Mouse (Mus musculus) limb, embryonic 14.5 days (tissue): Measurements from ENCODE around the gene Fam160b1. TPM values are rescaled to one million over a fixed set of nuclear protein-coding genes. Genes with fewer than 3 reads are reported as not detected.

ENCODE experiments used
- ATAC-seq: fragments of 200-750 bp; cut with Nextera tagmentation; 2 replicates; pipeline ENCODE4 v1.8.0; 2017; ENCODE audit warnings: low read depth, moderate number of reproducible peaks, moderate TSS enrichment; ENCODE audit not compliant: low FRiP score
- DNase-seq: peaks from one replicate; pipeline ENCODE4 v3.0.0-alpha.2; 2015; ENCODE audit warnings: low spot score
- H3K27ac ChIP-seq: fragments of 300-500 bp; sonication (generic); replicated peaks from 2 replicates; pipeline ENCODE4 v1.5.1; 2014; ENCODE audit warnings: low read depth, mild to moderate bottlenecking, low read length, moderate library complexity, mixed read lengths
- H3K27me3 ChIP-seq: fragments of 300-500 bp; sonication (generic); 2 replicates; pipeline ENCODE4 v1.6.1; 2014; ENCODE audit warnings: low read length, mixed read lengths; ENCODE audit not compliant: control insufficient read depth, insufficient read depth
- H3K36me3 ChIP-seq: fragments of 300-500 bp; sonication (generic); 2 replicates; pipeline ENCODE4 v1.6.1; 2014; ENCODE audit warnings: mild to moderate bottlenecking, low read length, moderate library complexity, mixed read lengths; ENCODE audit not compliant: control insufficient read depth, insufficient read depth
- H3K4me1 ChIP-seq: fragments of 300-500 bp; sonication (generic); 2 replicates; pipeline ENCODE4 v1.6.1; 2014; ENCODE audit warnings: antibody characterized with exemption, low read length, mixed read lengths; ENCODE audit not compliant: control insufficient read depth, insufficient read depth
- H3K4me2 ChIP-seq: fragments of 300-500 bp; sonication (generic); replicated peaks from 2 replicates; pipeline ENCODE4 v1.6.1; 2014; ENCODE audit warnings: low read depth, mild to moderate bottlenecking, low read length, moderate library complexity; ENCODE audit not compliant: severe bottlenecking
- H3K4me3 ChIP-seq: fragments of 300-500 bp; sonication (generic); replicated peaks from 2 replicates; pipeline ENCODE4 v1.5.1; 2014; ENCODE audit warnings: low read length
- H3K9ac ChIP-seq: fragments of 300-500 bp; sonication (generic); 2 replicates; pipeline ENCODE4 v1.6.1; 2014; ENCODE audit warnings: mild to moderate bottlenecking, low read depth, low read length, moderate library complexity; ENCODE audit not compliant: severe bottlenecking
- H3K9me3 ChIP-seq: fragments of 300-500 bp; sonication (generic); 2 replicates; pipeline ENCODE4 v1.6.1; 2016; ENCODE audit warnings: low read length; ENCODE audit not compliant: control insufficient read depth
- POLR2A ChIP-seq: fragments of 200-500 bp; IDR thresholded peaks from 2 replicates; pipeline ENCODE4 v1.8.0; 2012; ENCODE audit warnings: inconsistent platforms, mild to moderate bottlenecking, moderate library complexity, borderline replicate concordance; ENCODE audit not compliant: insufficient read depth, insufficient read length; ENCODE audit errors: extremely low read depth
- WGBS: fragments of 180-500 bp; shearing (Covaris S2); extraction: QIAGEN DNeasy Blood & Tissue Kit; methylation state at CpG from one replicate; pipeline ENCODE4 v1.1.7; 2014; 5-methylcytosine and 5-hydroxymethylcytosine counted together
- polyA plus RNA-seq, 2 experiments: library from polyadenylated mRNA; depleted of rRNA in 1 of 2; stranded (reverse) in 1 of 2; unstranded in 1 of 2; fragments of >200 nt; fragmentation: Nextera tagmentation in 1 of 2; extraction: Ambion mirVana in 1 of 2; gene quantifications; 2 replicates each; pipeline versions ENCODE4 v1.2.1 to v1.2.3; 2012 to 2014

The Fam160b1 gene
- polyA plus RNA-seq, 2 experiments, result 19.3 to 23.0 TPM

GRCm38 (mm10) chr19:57386176-57386693 lies 25.8 kb downstream of the Fam160b1 start:
- Histone ChIP-seq H3K27ac (no peak overlapping the region), H3K36me3 (peaks cover 90% of the 10 kb centered on the region), H3K4me2 (no peak overlapping the region), H3K27me3 (no peaks in the 10 kb centered on the region), H3K4me3 (no peak overlapping the region), H3K9me3 (no peaks in the 10 kb centered on the region), H3K9ac (no peak overlapping the region), H3K4me1 (no peaks in the 10 kb centered on the region)
- ATAC-seq (no peak), DNase-seq (no peak)
- 80% methylated on average over 17 of the region's 17 CpGs for WGBS
- no peak for TF ChIP-seq POLR2A

- Histone ChIP-seq H3K9me3 (no peaks in the 10 kb centered on the region), H3K27ac (no peak overlapping the region), H3K4me2 (no peak overlapping the region), H3K4me1 (no peaks in the 10 kb centered on the region), H3K36me3 (peaks cover 38% of the 10 kb centered on the region), H3K4me3 (no peak overlapping the region), H3K27me3 (no peaks in the 10 kb centered on the region), H3K9ac (no peak overlapping the region)
- no peak for TF ChIP-seq POLR2A
- ATAC-seq (no peak), DNase-seq (no peak)
- 96% methylated on average over 3 of the region's 3 CpGs for WGBS
Measured at GRCm38 (mm10) chr19:57391545-57391944, 31.1 kb downstream of the Fam160b1 start.

GRCm38 (mm10) chr19:57393357-57393957 lies 33.0 kb downstream of the Fam160b1 start:
- DNase-seq (no peak), ATAC-seq (no peak)
- H3K27me3 ChIP-seq, result no peaks in the 10 kb centered on the region
- no peaks in the 10 kb centered on the region for H3K4me1 ChIP-seq
- no peak overlapping the region for H3K27ac ChIP-seq
- WGBS, result 79% methylated on average over 6 of the region's 6 CpGs
- TF ChIP-seq POLR2A, result no peak
- H3K4me3 ChIP-seq, result no peak overlapping the region
- no peaks in the 10 kb centered on the region for H3K9me3 ChIP-seq
- H3K9ac ChIP-seq, result no peak overlapping the region
- H3K36me3 ChIP-seq, result peaks cover 19% of the 10 kb centered on the region
- H3K4me2 ChIP-seq, result no peak overlapping the region

- no peak overlapping the region for H3K4me3 ChIP-seq
- H3K9me3 ChIP-seq, result no peaks in the 10 kb centered on the region
- DNase-seq (no peak), ATAC-seq (no peak)
- H3K27ac ChIP-seq, result no peak overlapping the region
- H3K4me1 ChIP-seq, result no peaks in the 10 kb centered on the region
- TF ChIP-seq POLR2A, result no peak
- no peaks in the 10 kb centered on the region for H3K36me3 ChIP-seq
- H3K27me3 ChIP-seq, result no peaks in the 10 kb centered on the region
- WGBS, result 76% methylated on average over 7 of the region's 7 CpGs
- no peak overlapping the region for H3K9ac ChIP-seq
- no peak overlapping the region for H3K4me2 ChIP-seq
Measured at GRCm38 (mm10) chr19:57396609-57397008, 36.1 kb downstream of the Fam160b1 start.

- H3K4me2 ChIP-seq, result no peak overlapping the region
- DNase-seq, result no peak
- no peaks in the 10 kb centered on the region for H3K27me3 ChIP-seq
- H3K9ac ChIP-seq, result no peak overlapping the region
- no peak for ATAC-seq
- H3K36me3 ChIP-seq, result no peaks in the 10 kb centered on the region
- no peak for TF ChIP-seq POLR2A
- H3K27ac ChIP-seq, result no peak overlapping the region
- 71% methylated on average over 6 of the region's 6 CpGs for WGBS
- no peak overlapping the region for H3K4me3 ChIP-seq
- H3K9me3 ChIP-seq, result no peaks in the 10 kb centered on the region
- peaks cover 3% of the 10 kb centered on the region; the same call in 1 of the 2 replicates for H3K4me1 ChIP-seq
Measured at GRCm38 (mm10) chr19:57402364-57402763, 41.9 kb downstream of the Fam160b1 start.
